Mouse (Mus musculus) liver, embryonic 12.5 days (tissue): ENCODE measurements around the gene Hdac7. TPM values are rescaled to one million over a fixed set of nuclear protein-coding genes. Genes with fewer than 3 reads are reported as not detected.
A peak's percentile ranks its signal among the peaks of the same experiment; 100 is the strongest.

Experiments used
- ATAC-seq: fragments of 200-750 bp; cut with Nextera tagmentation; 2 replicates; pipeline ENCODE4 v1.8.0; 2017; ENCODE audit warnings: moderate number of reproducible peaks, mild to moderate bottlenecking, moderate library complexity
- H3K27ac ChIP-seq: fragments of 300-500 bp; sonication (generic); 2 replicates; pipeline ENCODE4 v1.5.1; 2016; ENCODE audit warnings: mild to moderate bottlenecking
- H3K27me3 ChIP-seq: fragments of 300-500 bp; sonication (generic); replicated peaks from 2 replicates; pipeline ENCODE4 v1.6.1; 2016; ENCODE audit warnings: mild to moderate bottlenecking, moderate library complexity
- H3K36me3 ChIP-seq: fragments of 300-500 bp; sonication (generic); 2 replicates; pipeline ENCODE4 v1.6.1; 2016; ENCODE audit warnings: mild to moderate bottlenecking, moderate library complexity
- H3K4me1 ChIP-seq: fragments of 300-500 bp; sonication (generic); 2 replicates; pipeline ENCODE4 v1.6.1; 2016
- H3K4me2 ChIP-seq: fragments of 300-500 bp; sonication (generic); 2 replicates; pipeline ENCODE4 v1.6.1; 2016; ENCODE audit warnings: mild to moderate bottlenecking, moderate library complexity
- H3K4me3 ChIP-seq: fragments of 300-500 bp; sonication (generic); 2 replicates; pipeline ENCODE4 v1.5.1; 2016; ENCODE audit warnings: mild to moderate bottlenecking, moderate library complexity
- H3K9ac ChIP-seq: fragments of 300-500 bp; sonication (generic); 2 replicates; pipeline ENCODE4 v1.6.1; 2016; ENCODE audit warnings: mild to moderate bottlenecking, moderate library complexity
- H3K9me3 ChIP-seq: fragments of 300-500 bp; sonication (generic); replicated peaks from 2 replicates; pipeline ENCODE4 v1.6.1; 2016; ENCODE audit warnings: mild to moderate bottlenecking, moderate library complexity
- WGBS: fragments of 180-500 bp; shearing (Covaris S2); methylation state at CpG from one replicate; pipeline ENCODE4 v1.1.7; 2016; ENCODE audit not compliant: insufficient replicate concordance; 5-methylcytosine and 5-hydroxymethylcytosine counted together
- polyA plus RNA-seq: library from polyadenylated mRNA; unstranded; fragments of >200 nt; fragmentation: Nextera tagmentation; extraction: Ambion mirVana; gene quantifications from 2 replicates; pipeline ENCODE4 v1.2.1, GENCODE M21; 2016

Hdac7 gene
- polyA plus RNA-seq, 1 experiment from 2014 or later = 14.3 TPM

DNA sequence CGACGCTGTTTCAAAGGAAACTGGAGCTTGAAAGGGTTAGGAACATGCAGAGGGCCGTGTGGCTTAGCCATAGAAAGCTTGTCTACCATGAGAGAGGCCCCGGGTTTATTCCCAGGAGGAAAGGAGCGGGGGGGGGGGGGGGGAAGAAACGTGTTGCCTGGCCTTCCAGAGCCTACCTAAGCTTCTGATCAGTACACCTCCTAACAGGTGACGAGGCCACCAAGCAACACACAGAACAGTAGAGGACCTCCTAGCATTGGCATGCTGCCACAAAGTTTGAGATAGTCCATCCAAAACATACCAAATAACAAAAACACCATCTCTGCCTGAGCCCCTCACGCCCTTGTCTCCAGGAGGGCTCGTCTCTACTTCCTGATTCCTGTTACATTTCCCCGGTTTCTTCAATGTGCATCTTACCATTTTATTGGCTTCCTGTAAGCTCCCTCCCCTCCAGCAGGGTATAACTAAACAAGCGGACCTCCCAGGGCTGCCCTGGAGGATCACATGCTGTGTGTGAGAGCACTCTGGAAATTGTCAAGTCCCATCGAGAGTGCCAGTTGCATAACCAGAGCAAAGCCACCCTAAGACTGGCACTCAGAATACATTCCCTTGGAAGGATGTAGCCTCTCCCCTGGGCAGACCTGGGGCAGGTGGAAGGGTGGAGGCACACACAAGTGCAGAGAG lies 21.6 kb downstream of the Hdac7 start:
- H3K9me3 ChIP-seq = no peaks in the 10 kb centered on the region
- no peak for ATAC-seq
- H3K9ac ChIP-seq = no peak overlapping the region
- no peak overlapping the region for H3K4me2 ChIP-seq
- H3K27me3 ChIP-seq = no peaks in the 10 kb centered on the region
- WGBS = 54% methylated on average over 12 of the region's 12 CpGs
- peaks cover 79% of the 10 kb centered on the region for H3K4me1 ChIP-seq
- H3K36me3 ChIP-seq = peaks cover 15% of the 10 kb centered on the region
- H3K4me3 ChIP-seq = no peak overlapping the region
- 0 out of 2 replicates have a peak overlapping the region, but pooled peaks have one; percentile 38 for H3K27ac ChIP-seq

DNA sequence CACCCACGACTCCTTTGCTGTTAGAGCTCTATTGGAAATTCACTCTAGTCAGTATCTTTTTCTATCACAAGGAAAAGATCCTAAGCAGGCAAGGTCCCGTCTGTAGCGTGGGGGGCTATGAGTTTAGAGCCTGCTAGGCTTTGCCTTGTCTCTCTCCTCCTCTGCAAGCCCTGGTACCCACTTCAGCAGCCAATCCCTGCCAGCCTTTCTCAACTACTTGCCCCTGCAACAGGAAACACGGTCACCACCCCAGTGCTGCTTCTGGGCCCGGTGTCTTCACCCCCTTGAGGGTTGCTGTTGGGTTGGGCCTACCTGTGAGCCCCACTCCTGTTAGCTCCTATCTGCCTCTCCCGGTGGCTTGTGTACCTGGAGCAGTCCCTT lies 22.3 kb downstream of the Hdac7 start:
- H3K9me3 ChIP-seq = no peaks in the 10 kb centered on the region
- H3K4me1 ChIP-seq = peaks cover 76% of the 10 kb centered on the region
- no peak overlapping the region for H3K4me3 ChIP-seq
- H3K27me3 ChIP-seq = no peaks in the 10 kb centered on the region
- 55% methylated on average over 6 of the region's 6 CpGs for WGBS
- H3K27ac ChIP-seq = peak overlapping the region; percentile 38
- H3K4me2 ChIP-seq = 0 out of 2 replicates have a peak overlapping the region, but pooled peaks have one; percentile 17
- no peak overlapping the region; the same call in 1 of the 2 replicates for H3K9ac ChIP-seq
- ATAC-seq = no peak
- H3K36me3 ChIP-seq = peaks cover 15% of the 10 kb centered on the region

DNA sequence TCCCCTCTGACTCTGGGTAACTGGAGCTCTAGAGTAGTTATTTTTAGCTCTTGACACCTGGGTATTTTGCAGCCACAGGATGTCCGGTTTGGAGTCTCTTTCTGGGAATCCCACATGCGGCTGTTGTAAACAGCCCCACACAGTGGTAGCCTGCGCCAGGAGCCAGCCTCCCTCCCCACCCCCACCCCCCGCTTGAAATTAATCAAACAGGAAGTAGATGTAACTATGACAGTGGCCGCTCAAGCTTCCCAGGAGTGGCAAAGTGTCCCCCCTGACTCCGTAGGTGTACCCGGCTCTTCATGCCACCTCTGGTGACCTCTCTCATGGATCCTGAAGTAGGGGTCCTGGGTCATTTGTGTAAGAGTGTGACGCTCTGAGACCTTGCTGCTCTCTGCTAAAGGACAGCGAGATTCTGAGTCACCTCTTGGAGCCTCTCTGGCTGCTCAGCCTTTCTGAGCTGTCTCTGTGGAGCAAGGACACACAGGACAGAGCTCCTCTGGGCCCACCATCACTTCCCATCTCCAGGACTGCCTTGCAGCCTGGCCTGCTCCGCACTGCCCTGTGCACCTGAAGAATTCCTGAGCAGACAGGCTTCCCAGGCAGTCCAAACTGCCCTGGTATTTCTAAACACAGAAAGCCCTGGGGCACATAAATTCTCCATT lies 22.9 kb downstream of the Hdac7 start:
- Histone ChIP-seq H3K9me3 (no peaks in the 10 kb centered on the region), H3K4me1 (peaks cover 71% of the 10 kb centered on the region), H3K4me2 (0 out of 2 replicates have a peak overlapping the region, but pooled peaks have one; percentile 17), H3K4me3 (no peak overlapping the region), H3K27ac (peak overlapping the region; percentile 38), H3K27me3 (no peaks in the 10 kb centered on the region), H3K9ac (no peak overlapping the region; the same call in 1 of the 2 replicates), H3K36me3 (peaks cover 15% of the 10 kb centered on the region)
- peak; percentile 18; the same call in 1 of the 2 replicates for ATAC-seq
- 36% methylated on average over 10 of the region's 10 CpGs for WGBS

DNA sequence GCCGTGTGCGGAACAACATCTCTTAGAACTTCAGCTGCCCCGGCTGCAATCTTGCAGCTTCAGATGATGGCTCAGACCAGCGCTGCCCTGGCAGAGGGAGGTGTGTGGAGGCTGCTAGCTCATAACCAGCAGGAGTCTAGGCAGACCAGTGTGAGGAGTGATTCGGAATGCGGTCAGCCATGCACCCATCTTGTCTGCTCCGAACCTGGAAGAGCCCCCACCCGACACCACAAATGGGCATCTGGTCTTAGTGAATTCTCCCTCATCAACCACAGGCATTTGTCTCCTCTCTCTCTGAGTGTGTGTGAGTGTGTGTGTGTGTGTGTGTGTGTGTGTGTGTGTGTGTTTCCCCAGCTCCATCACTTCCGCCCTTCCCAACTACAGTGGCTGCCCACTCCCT lies 24.4 kb downstream of the Hdac7 start:
- H3K4me3 ChIP-seq = no peak overlapping the region
- H3K27ac ChIP-seq = no peak overlapping the region
- peaks cover 70% of the 10 kb centered on the region for H3K4me1 ChIP-seq
- no peaks in the 10 kb centered on the region for H3K9me3 ChIP-seq
- H3K9ac ChIP-seq = no peak overlapping the region
- no peak overlapping the region for H3K4me2 ChIP-seq
- 86% methylated on average over 9 of the region's 9 CpGs for WGBS
- peaks cover 21% of the 10 kb centered on the region for H3K36me3 ChIP-seq
- ATAC-seq = no peak
- H3K27me3 ChIP-seq = no peaks in the 10 kb centered on the region

DNA sequence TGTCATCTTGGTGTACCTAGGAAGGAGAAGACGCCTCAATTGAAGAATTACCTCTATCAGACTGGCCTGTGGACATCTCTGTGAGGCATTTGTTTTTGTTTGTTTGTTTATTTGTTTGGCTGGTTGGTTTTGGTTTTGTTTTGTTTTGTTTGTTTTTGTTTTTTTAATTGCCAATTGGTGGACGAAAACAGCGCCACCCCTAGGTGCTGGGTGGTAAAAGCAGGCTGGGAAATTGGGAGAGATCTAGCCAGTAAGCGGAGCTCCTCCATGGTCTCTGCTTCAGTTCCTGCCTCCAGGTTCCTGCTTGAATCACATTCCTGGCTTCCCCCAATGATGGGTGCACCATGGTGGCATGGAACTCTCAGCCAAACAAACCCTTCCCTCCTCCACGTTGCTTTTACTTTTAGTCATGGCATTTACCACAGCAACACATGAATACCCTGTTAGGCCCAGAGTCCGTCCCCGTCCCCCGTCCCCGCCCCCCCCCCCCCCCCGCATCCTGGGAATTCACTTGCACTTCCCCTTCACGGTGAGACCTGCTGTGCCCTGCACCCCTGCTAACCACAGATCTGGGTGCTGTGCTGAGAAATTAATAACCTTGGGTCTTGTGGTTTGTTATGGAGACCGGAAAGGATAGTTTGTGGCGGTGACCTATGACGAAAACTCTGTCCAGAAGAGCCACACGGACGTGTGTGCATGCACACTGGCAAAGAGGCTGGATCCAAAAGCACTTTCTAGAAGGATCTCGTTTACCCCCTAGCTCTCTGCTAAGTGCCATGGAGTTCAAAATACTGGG lies 27.9 kb downstream of the Hdac7 start:
- Histone ChIP-seq H3K9ac (no peak overlapping the region), H3K4me1 (peaks cover 42% of the 10 kb centered on the region), H3K27me3 (no peaks in the 10 kb centered on the region), H3K4me2 (no peak overlapping the region), H3K27ac (no peak overlapping the region), H3K9me3 (no peaks in the 10 kb centered on the region), H3K36me3 (peaks cover 14% of the 10 kb centered on the region), H3K4me3 (no peak overlapping the region)
- no peak for ATAC-seq
- WGBS = 62% methylated on average over 17 of the region's 17 CpGs

DNA sequence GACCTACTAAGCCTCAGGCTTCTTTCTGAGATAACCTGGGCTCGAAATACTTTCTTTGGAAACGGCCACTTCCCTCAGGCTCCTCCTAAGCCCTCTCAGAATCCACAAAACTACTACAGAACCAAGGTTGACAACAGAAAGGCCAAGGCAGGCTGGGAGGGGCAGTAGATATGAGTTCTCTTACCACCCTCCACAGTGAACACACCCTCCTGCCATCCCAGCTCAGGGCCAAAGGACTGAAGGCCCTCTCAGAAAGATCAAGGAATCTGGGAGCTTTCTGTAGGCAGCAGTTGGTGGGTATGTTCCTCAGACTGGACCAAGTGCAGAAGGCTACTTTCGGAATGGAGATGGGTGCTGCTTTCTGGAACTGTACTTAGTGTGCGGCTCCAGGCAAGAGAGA lies 29.0 kb downstream of the Hdac7 start:
- Histone ChIP-seq H3K9me3 (no peaks in the 10 kb centered on the region), H3K27me3 (no peaks in the 10 kb centered on the region), H3K4me3 (no peak overlapping the region), H3K36me3 (peaks cover 19% of the 10 kb centered on the region), H3K4me2 (no peak overlapping the region), H3K27ac (no peak overlapping the region), H3K4me1 (peaks cover 31% of the 10 kb centered on the region), H3K9ac (no peak overlapping the region)
- ATAC-seq = no peak
- 77% methylated on average over 4 of the region's 4 CpGs for WGBS

DNA sequence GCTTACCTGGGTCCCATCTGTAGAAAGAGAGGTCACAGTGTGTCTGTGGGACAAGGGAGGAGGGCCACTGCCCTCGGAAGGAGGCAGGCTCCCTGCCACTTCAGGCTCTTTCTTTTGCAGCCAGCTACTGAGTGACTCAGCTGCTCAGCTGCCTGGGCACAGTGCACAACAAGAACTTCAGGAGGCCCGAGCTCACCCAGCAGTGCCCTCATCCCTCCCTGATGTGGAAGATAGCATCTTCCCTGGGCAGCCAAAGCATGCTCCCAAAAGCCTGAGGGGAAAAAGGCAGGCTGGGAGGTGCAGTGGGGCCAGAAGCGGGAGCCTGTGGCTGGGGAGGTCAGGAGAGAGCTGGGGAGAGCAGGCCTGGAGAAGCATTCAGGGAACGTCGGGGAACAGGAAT lies 29.6 kb downstream of the Hdac7 start:
- H3K9ac ChIP-seq = no peak overlapping the region
- no peak overlapping the region for H3K4me2 ChIP-seq
- H3K9me3 ChIP-seq = no peaks in the 10 kb centered on the region
- no peak overlapping the region for H3K27ac ChIP-seq
- H3K4me3 ChIP-seq = no peak overlapping the region
- H3K27me3 ChIP-seq = no peaks in the 10 kb centered on the region
- 49% methylated on average over 5 of the region's 5 CpGs for WGBS
- H3K4me1 ChIP-seq = peaks cover 26% of the 10 kb centered on the region
- H3K36me3 ChIP-seq = peaks cover 23% of the 10 kb centered on the region
- no peak for ATAC-seq

DNA sequence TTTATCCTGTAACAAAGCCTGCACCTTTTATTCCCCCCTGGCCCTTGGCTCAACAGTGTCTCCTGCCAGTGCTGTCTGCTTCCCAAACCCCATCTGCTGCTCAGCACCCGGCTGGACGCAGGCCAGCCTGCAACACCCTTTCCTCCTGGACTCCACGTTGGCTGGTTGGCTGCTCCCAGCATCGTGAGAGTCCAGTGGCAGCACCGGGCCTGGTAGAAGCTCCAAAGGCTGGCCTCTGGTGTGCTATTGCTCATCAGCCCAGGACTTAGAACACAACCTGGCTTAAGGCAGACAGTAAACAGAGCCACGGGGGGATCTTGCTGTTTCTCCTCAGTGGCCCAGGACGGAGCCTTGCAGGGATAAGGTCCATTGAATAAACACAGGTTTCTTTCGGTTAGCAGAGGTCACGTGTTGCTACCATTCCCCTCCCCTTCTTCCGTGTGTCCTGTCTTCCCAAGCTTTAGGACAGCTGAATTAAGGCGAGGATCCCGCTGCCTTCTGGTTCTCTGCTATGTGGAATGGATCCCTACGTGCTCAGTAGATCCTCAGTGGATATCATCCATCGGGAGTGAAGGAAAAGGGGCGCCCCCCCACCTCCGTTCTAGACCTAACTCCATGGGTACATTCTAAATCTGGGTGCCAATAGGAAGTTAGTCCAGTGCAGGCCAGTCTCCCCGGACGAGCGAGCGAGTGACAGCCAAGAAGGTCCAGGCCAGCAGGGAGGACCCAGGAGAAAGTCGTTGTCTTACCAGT lies 30.7 kb downstream of the Hdac7 start:
- Histone ChIP-seq H3K9me3 (no peaks in the 10 kb centered on the region), H3K4me3 (no peak overlapping the region), H3K9ac (no peak overlapping the region), H3K27ac (no peak overlapping the region), H3K4me2 (no peak overlapping the region), H3K4me1 (peaks cover 24% of the 10 kb centered on the region), H3K36me3 (peaks cover 34% of the 10 kb centered on the region), H3K27me3 (no peaks in the 10 kb centered on the region)
- no peak for ATAC-seq
- 71% methylated on average over 21 of the region's 21 CpGs for WGBS

DNA sequence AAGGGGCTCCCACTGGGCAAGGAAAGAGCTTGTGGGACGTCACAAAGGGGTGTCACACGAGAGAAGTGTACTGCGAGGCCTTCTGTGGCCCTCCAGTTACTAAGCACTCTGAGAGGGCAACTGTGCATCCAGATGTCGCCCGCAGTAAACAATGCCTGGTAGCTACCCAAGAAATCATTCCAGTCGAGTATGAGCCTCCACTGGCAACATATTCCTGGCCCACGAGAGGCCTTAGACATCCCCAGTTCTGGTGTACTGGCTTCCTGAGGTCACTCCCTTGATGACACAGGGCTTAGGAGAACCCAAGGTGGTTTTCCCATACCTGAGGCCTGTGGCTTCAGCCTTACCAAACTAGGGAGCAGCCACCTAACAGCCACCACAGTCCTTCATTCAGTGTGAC lies 31.4 kb downstream of the Hdac7 start:
- H3K4me3 ChIP-seq = no peak overlapping the region
- H3K9me3 ChIP-seq = no peaks in the 10 kb centered on the region
- peaks cover 42% of the 10 kb centered on the region for H3K36me3 ChIP-seq
- H3K4me1 ChIP-seq = peaks cover 24% of the 10 kb centered on the region
- ATAC-seq = no peak
- no peak overlapping the region for H3K9ac ChIP-seq
- H3K27me3 ChIP-seq = no peaks in the 10 kb centered on the region
- no peak overlapping the region for H3K27ac ChIP-seq
- H3K4me2 ChIP-seq = no peak overlapping the region
- 65% methylated on average over 7 of the region's 7 CpGs for WGBS

DNA sequence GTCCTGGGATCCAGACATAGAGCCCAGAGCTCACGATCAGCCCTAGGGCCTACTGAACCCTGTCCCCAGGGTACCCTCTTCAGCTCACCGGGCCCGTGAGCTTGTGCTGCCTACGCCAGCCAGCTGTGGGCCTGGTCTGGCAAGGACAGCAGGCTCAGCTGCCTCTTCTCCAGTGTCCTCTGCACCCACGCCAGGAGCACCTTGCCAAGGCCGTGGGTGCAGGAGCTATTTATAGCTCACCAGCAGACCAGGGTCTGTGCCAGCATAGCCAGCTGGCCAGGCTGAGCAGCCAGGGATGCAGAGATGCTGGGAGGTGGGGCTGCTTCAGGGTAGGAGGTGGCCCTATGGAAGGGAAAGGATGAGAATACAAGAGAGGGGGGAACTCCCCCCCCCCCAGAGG lies 32.2 kb downstream of the Hdac7 start:
- H3K27me3 ChIP-seq = no peaks in the 10 kb centered on the region

DNA sequence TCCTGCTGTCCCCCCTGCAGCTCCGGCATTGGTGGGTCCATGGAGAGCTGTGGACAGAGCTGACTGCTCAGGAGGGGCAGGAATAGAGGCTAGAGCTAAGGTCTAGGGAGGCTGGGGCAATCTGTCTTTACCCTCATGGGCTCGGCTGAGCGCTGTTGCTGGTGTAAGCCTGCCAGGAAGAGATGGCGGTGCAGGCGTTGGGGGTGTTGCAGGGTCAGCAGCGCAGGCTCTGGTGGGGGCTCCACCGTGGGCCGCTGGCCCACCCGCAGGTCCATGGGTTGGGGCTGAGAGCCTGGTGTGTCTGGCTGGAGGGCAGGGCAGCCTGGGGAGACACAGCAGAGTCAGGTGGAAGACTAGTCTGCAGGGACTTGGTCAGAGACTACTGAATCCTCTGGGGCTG lies 33.0 kb downstream of the Hdac7 start:
- no peak overlapping the region for H3K9ac ChIP-seq
- H3K4me3 ChIP-seq = no peak overlapping the region
- no peak overlapping the region for H3K4me2 ChIP-seq
- no peaks in the 10 kb centered on the region for H3K27me3 ChIP-seq
- H3K36me3 ChIP-seq = peaks cover 57% of the 10 kb centered on the region
- H3K27ac ChIP-seq = no peak overlapping the region
- H3K9me3 ChIP-seq = no peaks in the 10 kb centered on the region
- peaks cover 20% of the 10 kb centered on the region for H3K4me1 ChIP-seq
- 82% methylated on average over 9 of the region's 9 CpGs for WGBS
- no peak for ATAC-seq

More for the DNA sequence above, 32.2 kb downstream of the Hdac7 start:
- H3K36me3 ChIP-seq = peaks cover 49% of the 10 kb centered on the region
- ATAC-seq = no peak
- 78% methylated on average over 6 of the region's 6 CpGs for WGBS
- no peak overlapping the region for H3K4me2 ChIP-seq
- no peak overlapping the region for H3K4me3 ChIP-seq
- no peak overlapping the region for H3K9ac ChIP-seq
- H3K27ac ChIP-seq = no peak overlapping the region
- no peaks in the 10 kb centered on the region for H3K9me3 ChIP-seq
- H3K4me1 ChIP-seq = peaks cover 20% of the 10 kb centered on the region
